Mouse (Mus musculus) CD4-positive, CD25-positive, alpha-beta regulatory T cell, adult 4 months (primary cell): ENCODE results near the gene Slc25a22. TPM values are rescaled to one million over a fixed set of nuclear protein-coding genes. Genes with fewer than 3 reads are reported as not detected.

Source experiments
- ATAC-seq: one replicate; pipeline ENCODE4 v1.8.0; 2017
- polyA plus RNA-seq, 2 experiments: library from polyadenylated mRNA; unstranded; fragments of 100-300 nt; shearing (Covaris generic); gene quantifications; one replicate each; pipeline ENCODE4 v1.2.1; 2017

Slc25a22 gene
- polyA plus RNA-seq, 2 experiments from 2014 or later, result 41.4 to 60.0 TPM

DNA sequence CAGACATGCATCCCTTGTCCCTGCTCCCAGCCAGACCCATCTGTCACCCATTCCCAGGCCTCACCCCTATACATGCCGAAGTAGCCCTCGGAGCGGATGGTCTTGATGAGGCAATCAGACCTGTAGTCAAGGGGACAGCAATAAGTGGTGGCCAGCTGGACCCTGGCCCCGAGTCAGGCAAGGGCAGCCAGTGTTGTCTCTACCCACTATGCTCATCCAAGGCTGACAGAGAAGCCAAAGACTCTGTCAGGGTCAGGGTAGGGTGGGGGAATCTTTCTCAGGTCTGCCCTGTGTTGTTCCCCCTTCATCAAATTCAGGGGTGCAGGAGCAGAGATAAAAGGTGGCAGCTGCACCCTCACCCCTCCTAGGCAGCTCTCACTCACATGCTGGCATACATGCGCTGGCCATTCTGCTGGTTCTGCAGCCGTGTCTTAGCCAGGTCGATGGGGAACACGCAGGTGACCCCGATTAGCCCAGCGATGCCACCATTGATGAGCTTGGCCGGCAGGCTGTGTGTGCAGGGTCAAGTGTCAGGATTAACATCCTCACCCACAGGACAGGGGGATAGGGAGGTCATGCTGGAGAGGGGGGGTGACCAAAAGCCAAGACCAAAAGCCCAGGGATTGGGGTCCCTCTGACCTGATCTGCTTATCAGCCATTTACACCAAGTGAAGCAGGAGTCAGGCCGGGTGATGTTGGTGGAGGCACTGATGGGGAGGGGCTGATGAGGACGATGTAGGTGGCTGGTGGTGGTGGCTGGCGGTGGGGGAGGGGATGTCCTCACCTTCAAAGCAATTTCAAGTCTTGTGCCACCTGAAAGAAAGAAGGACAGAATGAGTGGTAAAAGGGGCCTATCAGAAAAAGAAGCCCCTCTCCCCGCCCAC lies 3.9 kb downstream of the Slc25a22 start:
- no peak for ATAC-seq

DNA sequence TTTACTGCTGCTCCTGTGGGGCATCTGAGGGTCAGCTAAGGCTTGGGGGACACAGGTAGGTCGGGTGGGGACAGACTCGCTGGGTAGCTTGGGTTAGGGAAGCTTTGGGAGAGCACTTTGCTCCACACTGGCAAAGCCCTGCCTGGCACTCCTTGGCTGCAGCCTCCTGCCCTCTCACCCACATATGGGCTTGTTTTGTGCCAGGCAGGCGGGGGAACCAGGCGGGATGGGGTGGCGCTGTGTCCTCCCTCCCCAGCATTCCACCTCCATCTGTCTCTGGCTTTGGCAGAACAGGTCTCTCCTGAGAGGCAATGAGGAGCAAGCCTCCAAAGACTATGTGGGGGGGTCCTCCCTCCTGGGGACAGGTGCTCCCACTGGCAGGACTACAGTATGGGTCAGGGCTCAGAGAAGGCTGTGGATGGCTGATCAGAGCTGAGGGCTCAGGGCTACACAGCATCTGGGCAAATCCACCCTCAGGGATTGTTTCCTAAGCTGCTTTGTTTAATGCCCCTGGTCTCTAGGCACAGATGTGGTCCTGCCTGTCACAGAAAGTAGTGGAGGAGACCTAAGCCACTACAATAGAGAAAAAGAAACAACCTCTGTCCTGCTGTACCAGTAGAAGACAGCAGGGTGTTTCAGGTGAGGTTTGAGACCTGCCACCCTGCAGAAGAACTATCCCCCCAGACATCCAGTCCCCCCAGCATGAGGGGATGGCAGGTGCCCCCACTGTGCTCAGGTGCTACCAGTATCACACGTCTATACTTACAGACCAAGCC lies 4.8 kb downstream of the Slc25a22 start:
- no peak for ATAC-seq

DNA sequence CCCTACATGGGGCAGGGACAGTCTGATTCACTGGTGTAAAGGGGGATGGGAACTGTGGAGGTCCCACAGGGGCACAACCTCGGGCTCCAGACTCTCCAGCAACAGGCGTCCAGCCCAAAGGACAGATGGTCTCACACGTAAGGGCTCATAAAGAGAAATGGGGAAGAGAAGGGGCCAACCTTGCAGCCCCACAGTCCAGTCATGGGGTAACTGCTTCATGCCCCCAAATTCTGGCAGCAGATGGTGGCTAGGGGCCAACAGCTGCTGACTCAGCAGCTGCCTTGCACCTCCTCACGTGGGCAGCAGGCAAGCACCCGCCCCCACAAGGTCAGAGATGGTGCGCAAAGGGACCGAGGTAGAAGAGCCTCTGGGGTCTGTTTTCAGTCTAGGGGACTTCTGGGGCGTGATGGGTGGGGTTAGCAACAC lies 5.5 kb downstream of the Slc25a22 start:
- no peak for ATAC-seq

DNA sequence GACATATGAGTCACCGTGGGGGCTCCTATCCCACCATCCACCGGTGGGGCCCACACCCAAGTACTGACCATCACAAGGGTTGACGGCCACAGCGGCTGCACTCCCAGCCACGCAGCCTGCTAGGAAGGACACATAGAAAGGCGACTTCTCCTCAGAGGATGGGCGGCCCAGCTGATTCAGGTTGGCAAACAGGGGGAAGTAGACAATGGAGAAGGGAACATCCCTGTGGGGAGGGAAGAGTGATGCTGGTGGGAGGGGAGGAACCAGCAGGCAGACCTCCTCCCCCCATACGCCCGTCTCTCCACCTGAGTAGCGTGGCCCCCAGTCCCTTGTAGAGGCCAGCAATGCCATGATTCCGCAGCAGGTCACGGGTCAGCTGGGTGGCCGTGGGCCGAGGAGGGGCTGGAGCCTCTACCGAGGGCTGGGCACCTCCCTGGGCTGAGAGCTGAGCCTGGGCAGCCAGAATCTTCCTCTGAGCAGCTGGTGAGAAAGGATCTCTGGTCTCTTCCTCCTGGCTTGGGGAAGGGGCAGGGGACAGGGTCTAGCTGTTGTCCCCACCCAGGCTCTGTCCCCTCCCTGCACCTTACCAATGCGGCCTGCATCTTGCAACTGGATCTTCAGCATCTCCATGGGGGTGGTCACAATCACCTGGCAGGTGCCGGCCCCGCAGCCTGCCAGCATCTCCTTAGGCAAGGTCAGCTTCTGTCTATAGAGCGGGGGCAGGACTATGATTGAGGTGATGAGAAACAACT lies 6.1 kb downstream of the Slc25a22 start:
- ATAC-seq, result no peak

DNA sequence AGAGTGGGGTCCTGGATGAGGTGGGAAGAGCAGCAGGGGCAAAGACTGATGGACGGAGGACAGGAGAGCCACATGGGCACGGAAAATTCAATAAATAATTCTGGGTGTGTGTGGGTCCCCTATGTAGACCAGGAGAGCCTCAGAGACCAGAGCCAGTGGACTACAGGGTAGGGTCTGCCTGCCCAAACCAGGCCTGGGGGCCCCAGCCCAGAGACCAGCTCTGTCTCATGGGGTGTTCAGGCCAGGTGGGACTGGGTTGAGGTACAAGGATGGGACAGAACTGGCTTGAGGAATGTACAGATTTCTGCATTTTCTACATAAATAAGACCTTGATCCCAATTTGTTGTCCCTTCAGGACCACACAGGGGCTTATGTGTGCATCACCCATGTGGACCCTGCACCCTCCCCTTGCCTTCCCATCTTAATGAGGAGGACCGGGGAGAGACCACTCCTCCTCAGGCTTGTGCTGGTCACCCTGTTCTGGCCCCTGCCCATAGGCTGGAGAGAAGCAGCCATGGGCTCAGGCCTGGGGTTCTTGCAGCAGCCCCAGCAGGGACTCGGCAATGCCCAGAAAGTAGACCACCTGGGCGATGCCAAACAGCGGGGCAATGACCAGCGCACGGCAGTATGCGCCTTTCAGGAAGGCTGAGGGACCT lies 7.0 kb downstream of the Slc25a22 start:
- no peak for ATAC-seq

DNA sequence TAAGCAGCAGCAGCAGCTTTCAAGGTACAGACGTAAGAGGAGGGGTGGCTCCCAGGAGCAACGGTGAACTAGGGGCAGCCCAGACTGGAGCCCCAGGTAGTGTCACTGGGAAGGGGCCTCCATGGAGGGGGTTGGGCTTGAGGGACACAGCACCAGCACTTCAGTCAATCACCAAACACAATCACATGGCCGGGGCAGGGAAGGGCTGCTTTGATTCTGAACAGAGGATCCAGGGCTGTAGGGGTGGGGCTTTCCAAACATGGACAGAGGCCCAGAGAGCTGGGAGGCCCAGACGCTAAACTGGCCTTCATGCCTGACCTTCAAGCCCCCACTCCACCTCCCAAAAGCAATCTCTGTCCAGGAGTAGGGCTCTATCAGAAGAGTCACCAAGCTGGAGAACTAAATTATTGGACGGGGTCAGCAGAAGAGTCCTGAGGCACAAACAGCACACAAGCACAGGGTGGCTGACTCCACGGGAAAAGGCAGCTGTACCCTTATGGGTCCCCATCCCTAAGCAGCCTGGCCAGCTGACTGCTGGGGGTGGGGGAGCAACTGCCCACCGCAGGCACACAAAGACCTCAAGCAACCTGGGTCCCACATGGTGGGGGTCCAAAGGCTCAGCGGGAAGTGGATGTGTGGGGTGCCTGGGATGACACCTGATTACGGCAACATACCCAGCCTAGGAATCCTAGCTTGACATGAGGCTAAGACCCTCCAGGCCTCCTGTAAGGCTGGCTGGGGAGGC lies 7.7 kb downstream of the Slc25a22 start:
- no peak for ATAC-seq

DNA sequence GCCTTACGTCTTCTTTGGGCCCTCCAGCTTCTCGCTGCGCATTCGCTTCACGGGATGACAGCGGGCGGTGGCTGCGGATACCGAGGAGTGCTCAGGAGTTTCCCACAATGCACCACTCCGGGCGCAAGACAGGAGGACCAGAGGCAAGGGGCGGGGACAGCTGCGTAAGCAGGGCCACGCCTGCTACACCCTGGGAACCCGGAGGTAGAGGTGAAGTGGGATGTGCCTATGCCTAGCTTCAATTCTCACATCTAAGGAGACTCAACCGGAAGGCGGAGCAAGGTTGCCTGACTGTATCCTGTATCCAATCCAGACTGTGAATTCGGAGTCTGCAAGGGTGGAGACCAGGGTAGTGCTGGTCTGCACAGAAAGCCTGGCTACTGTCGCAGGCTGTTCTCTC lies 8.4 kb downstream of the Slc25a22 start, which contains the start of gene Cend1:
TSS of gene Cend1 (minus strand) at position 182 of the 400 bp plus-strand sequence.
- no peak for ATAC-seq

DNA sequence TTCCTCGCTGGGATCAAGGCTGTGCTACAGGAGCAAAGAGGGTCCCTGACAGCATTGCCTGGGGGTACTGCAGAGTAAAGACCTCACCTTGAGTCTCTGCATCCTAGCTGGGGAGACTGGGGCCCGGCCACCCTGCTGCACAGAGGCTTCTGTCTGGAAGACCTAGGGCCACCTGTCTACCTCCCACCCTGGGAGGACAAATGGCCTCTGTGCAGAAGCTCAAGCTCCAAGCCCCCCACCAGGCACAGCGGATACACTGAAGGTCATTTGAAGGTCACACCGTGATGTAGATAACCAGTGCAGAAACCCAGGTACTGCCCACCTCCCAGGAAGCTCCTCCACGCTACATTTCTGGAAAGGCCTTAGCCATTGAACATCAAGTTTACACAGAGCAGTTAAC lies 9.0 kb downstream of the Slc25a22 start:
- ATAC-seq, result no peak

DNA sequence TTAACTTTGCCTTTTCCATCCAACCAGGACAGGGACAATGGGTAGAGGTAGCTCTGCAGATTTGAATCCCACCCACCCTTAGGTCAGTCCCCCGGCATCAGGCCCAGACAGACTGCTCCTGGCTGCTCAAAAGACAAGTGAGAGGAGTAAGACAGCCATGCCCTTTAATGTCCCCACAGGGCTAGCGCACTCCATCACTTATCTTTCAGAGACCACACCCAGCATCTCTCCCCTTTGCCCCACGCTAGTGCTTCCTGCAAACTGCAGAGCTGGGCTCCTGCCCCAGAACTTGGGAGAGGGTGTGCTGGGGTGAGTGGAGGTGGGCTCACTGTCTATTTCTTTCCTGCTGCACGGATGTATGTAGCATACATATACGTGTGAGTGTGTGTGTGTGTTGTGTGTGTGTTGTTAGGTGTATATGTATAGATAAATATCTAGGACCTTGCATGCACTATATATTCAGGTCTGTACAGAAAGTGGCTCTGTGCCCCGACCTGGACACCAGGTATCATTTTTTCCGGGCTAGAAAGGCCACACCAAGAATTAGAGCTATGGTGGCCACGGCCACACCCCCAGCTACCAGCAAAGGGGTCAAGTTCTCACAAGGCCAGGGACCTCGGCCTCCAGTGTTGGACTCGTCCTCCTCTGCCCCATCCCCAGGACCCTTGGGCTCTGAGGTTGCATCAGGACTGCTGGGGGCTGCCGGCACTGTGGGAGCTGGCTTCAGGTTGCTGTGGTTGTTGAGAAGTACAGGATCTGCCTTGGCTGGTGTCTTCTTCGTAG lies 10.6 kb downstream of the Slc25a22 start:
- ATAC-seq, result no peak

DNA sequence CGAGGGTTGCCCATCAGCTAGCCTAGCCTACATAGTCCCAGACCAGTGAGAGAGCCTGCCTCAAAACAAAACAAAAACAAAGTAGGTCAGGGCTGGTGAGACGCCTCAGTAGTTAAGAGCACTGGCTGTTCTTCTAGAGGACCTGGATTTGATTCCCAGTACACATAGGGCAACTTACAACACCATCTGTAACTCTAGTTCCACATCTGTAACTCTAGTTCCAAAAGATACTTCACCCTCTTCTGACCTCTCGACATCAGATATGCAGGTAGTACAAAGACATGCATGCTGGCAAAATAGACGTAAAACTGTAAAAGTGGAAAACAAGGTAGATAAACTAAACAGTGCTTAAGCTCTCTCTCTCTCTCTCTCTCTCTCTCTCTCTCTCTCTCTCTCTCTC lies 13.9 kb downstream of the Slc25a22 start:
- no peak for ATAC-seq

DNA sequence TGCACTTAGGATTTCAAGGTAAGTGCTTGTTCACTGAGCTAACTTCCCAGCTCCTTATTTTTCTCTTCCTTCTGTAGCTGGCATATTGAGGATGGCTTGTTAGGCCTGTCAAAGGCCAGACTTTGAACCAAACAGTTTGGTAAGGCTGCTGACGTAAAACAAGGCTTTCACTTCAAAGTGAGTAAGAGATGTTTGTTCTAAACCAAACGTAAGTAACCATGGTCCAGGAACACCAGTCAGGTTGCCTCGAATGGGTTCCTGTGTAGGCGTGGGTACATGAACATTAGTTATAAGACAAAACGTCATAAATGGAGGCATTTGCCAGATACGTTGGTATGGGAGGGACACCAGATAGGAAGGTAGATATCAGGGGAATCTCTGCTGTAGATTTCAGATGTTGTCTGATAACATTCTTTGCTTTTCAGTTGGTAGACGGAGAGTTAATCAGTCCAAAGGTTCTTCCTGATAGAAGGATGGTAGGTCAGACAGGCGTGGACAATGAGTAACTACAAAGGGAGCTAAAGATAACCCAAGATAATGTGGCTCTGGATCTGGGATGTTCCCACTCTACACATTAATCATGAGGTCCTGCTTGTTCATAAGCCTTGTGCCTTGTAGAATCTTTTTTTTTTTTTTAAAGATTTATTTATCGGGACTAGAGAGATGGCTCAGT lies 17.5 kb downstream of the Slc25a22 start:
- no peak for ATAC-seq

DNA sequence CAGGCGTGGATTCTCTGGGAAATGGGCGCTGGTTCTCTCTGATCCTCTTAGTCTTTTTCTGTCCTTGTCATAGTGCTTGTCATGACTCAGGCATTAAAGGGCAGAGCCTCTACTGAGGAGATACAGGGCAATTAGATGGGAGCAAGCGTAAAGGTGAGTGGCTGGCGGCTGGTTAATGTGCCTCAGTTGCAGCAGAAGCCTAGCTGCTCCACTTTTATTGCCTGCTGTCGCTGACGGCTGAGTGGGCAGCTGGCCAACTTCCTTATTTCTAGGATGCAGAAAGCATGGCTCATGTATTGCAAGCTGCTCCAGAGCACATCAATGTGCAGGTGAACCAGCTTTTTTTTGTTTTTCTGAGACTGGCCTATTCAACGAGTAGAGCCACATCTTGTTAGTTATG lies 18.7 kb downstream of the Slc25a22 start:
- no peak for ATAC-seq

DNA sequence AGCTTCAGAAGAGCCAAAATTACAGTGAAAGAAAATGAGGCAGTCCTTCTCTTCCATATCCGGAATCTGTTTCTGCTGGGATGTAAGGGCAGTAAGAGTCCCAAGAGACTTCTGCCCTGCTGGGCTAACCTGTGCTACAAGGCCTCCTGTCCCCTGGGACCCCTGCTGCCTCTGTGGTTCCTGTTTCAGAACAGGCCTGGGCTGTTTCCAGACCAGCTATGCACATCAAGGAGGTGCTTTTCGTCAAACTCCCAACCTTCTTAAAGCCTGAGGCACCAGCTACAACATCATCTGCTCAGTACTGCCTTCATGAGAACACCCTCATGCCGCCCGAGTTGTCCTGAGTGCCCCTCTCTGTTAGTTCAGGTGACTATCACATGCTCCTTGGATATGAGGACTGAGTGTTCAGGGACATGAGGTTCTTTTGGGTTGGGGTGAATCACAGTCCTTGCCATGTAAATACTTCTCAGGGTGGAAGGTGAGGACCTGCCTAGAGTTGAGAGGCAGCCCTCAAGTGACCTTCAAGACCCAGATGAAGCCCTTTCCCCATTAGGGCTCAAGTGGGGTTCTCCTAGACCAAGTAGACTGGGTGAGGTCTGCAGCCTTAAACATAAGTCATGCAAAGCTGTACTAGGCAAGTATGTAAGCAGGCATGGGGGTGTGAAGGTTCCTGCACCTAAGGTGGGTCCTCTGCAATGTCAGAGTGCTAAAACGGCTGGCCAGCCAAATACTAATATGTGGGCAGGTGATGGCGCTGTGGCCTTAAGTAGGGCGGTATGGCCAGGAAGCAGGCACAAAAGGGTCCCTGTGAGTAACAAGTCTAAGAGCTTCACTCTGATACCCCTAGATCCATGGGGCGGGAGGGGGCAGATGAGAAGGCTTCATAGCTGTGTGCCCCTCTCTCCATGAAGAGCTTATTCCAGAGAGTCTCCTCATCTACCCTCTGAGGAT lies 19.7 kb downstream of the Slc25a22 start:
- no peak for ATAC-seq

DNA sequence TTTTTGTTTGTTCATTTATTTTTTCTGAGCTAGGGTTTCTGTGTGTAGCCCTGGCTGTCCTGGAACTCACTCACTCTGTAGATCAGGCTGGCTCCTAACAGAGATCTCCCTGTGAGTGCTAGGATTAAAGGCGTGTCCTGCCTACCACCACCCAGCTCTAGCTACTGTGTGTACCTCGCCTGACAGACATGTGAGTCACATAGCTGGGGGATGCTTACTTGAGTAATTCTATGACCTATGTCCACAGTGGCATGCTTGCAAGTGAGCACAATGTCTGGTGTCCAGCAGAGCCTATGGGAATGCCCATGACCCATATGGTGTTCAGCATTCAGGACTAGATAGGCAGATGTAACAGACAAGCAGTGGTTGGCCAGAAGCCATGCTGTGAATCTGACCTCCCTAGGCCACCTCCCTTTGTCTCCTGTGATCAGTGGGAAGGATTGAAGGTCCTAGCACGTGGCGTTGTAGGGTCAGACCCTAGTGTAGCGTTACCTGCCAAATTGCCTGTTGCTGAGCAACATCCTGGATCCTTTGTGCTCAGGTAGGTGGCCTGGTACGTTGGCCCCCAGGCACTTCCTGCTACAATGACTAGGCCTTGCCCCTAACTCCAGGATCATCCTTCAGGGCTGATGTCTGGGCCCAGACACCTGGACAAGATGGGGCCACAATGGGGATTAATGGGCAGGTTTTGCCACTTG lies 21.4 kb downstream of the Slc25a22 start:
- ATAC-seq, result no peak

DNA sequence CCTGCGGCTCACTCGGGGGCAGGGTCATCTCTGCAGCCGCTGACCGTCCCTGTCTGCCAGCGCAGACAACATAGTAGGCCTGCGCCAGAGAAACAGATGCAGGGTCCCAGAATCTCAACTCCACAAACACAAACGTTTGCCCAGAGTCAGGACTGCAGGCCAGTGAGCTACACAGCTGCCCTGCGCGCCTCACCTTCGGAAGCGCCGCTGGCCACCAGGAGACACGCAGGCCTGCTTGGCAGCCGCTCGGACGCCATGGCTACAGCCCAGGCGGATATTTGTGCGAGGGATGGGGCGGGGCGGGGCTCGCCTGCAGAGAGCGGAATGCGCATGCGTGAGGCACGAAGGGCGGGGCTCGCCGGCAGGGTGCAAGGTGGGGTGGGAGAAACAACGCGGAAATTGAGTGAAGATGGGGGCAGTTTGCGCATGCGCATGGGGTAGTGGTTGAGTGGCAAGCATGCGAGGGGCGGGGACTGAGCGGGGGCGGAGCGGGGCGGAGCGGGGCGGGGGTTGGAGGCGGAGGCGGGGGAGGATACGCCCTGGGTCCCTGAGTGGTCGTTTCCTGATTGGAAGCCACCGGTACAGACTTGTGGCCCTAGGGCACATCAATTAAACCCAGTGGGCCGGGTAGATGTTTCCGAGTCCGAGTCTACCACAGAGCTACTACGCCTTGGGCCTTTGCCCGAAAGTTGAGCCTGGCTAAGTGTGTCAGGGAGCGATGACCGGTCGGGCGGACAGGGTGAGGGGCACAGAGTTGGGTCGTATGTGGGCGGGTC lies 23.7 kb downstream of the Slc25a22 start, which contains the start of gene Gatd1:
TSS of gene Gatd1 (minus strand) at position 328 of the 776 bp plus-strand sequence.
- ATAC-seq, result peak; percentile 90

DNA sequence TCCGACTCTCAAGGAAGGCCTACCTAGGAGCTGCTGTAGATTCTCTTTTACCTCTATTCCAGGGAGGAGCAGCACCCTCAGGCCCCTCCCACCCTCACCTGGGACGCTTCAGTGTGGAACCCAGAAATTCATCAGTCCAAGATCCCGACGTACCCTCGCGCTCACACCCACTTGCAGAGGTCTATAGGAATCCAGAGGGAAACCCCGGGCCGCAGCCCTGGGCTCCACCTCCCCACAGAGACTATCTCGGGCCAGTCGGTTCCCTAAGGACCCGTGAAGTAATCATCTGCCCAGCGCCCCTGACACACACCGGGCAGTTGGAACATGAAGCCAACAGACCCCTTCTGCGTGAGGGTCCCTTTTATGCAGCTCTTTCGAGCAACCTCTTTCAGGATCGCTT lies 24.4 kb downstream of the Slc25a22 start:
- no peak for ATAC-seq

DNA sequence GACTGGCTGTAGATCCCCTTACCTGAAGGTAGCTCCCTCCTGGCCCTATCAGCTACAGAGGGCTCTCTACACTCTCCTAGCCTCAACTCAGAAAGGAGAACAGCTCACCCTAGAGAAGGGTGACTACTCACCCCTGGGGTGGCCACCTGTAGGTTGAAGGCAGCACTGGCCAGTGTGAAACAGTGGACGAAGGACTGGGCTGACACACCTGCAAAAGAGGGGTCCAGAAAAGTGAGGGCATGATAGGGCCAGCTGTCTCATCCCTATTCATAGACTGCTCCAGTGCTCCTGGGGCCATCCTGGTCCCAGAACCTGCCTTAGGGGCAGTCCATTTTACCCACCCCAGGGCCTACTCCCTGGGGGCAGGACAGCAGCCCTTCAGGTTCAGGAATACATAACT lies 26.0 kb downstream of the Slc25a22 start:
- no peak for ATAC-seq

DNA sequence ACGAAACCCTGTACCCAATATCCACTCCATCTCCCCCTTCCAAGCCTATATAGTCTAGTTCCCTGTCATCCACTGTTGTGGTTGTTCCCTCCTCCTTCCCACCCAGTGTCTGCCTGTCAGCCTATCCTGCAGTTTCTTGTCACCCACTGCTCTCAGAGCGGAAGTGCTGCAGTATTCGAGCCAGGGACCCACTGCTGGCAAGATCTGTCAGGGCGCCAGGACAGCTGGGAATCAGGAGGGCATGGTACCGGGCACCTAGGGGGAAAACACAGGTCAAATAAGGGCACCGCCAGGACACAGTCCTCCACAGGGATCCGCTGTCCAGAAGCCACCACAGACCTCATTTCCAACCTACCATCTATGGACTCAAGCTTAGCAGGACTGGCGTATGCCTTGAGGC lies 27.1 kb downstream of the Slc25a22 start:
- ATAC-seq, result no peak
